Comparison of ENCODE assay signal across 26 mouse cellular contexts in genomic region chr2:28774073-28774472, GRCm38 (mm10).
DNase-seq lines count a peak whose midpoint lies in the region; ATAC-seq and TF ChIP-seq lines count a peak whose summit lies in the region.
"Had no signal": no experiment of that assay in that cellular context is flagged by ENCODE, and none has a peak within 500 bp of the region (broad histone marks: within the 10 kb centered on the region; RNA-seq: fewer than 3 reads in every experiment).

No protein-coding gene starts in this region.

- peak; percentile 25 for DNase-seq in hindbrain, embryonic 14.5 days (ENCODE audit: low spot score)
- no peak for DNase-seq in hindbrain, embryonic 10.5 days (ENCODE audit: low spot score)
- DNase-seq in neural tube, embryonic 10.5 days (ENCODE audit: extremely low spot score, low spot score) = no peak
- peak; percentile 21 for DNase-seq in hindbrain, postnatal 0 days (ENCODE audit: low spot score)
- no peak for DNase-seq in kidney, postnatal 25 days
- no peak for DNase-seq in heart, adult 18-20 months
- DNase-seq: adrenal gland, postnatal 25 days; cerebellum, adult 2 months; cerebellum, postnatal 25 days; forebrain, postnatal 0 days; heart, postnatal 14 days; kidney, adult 9 months; kidney, postnatal 10 days; layer of hippocampus, adult 9-11 months; liver; lung, adult 2 months; lung, postnatal 10 days; right cerebral cortex, adult 18-20 months; spleen, adult 18-20 months; thymus, postnatal 14 days had no signal

- H3K4me1 ChIP-seq in hindbrain, embryonic 14.5 days (replicated peaks; ENCODE audit: control insufficient read depth, insufficient read depth, low read length) = peaks cover 14% of the 10 kb centered on the region; the same call in 1 of the 2 replicates
- H3K4me1 ChIP-seq in hindbrain, embryonic 10.5 days (replicated peaks) = peaks cover 30% of the 10 kb centered on the region
- peaks cover 42% of the 10 kb centered on the region for H3K4me1 ChIP-seq in neural tube, embryonic 13.5 days (replicated peaks)
- no peaks in the 10 kb centered on the region for H3K4me1 ChIP-seq in hindbrain, postnatal 0 days (ENCODE audit: insufficient read depth, low read length)

- H3K9me3 ChIP-seq in hindbrain, embryonic 14.5 days (ENCODE audit: control insufficient read depth, low read length) = no peaks in the 10 kb centered on the region
- H3K9me3 ChIP-seq in hindbrain, embryonic 10.5 days = no peaks in the 10 kb centered on the region
- H3K9me3 ChIP-seq in neural tube, embryonic 13.5 days = no peaks in the 10 kb centered on the region
- no peaks in the 10 kb centered on the region for H3K9me3 ChIP-seq in hindbrain, postnatal 0 days (ENCODE audit: low read length)
- H3K9me3 ChIP-seq: neural tube, embryonic 12.5 days had no signal

- WGBS in hindbrain, embryonic 14.5 days = 50% methylated on average over 8 of the region's 8 CpGs
- WGBS in hindbrain, embryonic 10.5 days = 76% methylated on average over 8 of the region's 8 CpGs
- WGBS in neural tube, embryonic 13.5 days = 49% methylated on average over 8 of the region's 8 CpGs
- 52% methylated on average over 8 of the region's 8 CpGs for WGBS in hindbrain, postnatal 0 days

- ATAC-seq in hindbrain, embryonic 14.5 days (ENCODE audit: low FRiP score) = peak; percentile 74; the same call in 1 of the 2 replicates
- ATAC-seq in neural tube, embryonic 13.5 days (ENCODE audit: low read depth) = peak; percentile 33; the same call in 1 of the 2 replicates
- peak; percentile 27; the same call in 1 of the 2 replicates for ATAC-seq in hindbrain, postnatal 0 days
- ATAC-seq: CD4-positive, CD25-positive, alpha-beta regulatory T cell, adult 4 months; intestine, embryonic 16.5 days had no signal

- no peak overlapping the region for H3K9ac ChIP-seq in hindbrain, embryonic 14.5 days
- H3K9ac ChIP-seq in neural tube, embryonic 13.5 days = no peak overlapping the region
- no peak overlapping the region for H3K9ac ChIP-seq in hindbrain, postnatal 0 days (replicated peaks; ENCODE audit: low read length)
- H3K9ac ChIP-seq: forebrain, postnatal 0 days; liver, embryonic 14.5 days; neural tube, embryonic 12.5 days had no signal

- H3K4me3 ChIP-seq in hindbrain, embryonic 14.5 days (replicated peaks; ENCODE audit: low read length) = no peak overlapping the region
- no peak overlapping the region for H3K4me3 ChIP-seq in hindbrain, embryonic 10.5 days
- no peak overlapping the region for H3K4me3 ChIP-seq in neural tube, embryonic 13.5 days
- no peak overlapping the region for H3K4me3 ChIP-seq in hindbrain, postnatal 0 days (ENCODE audit: low read length)
- H3K4me3 ChIP-seq: neural tube, embryonic 12.5 days had no signal

- peak overlapping the region; percentile 66 for H3K27ac ChIP-seq in hindbrain, embryonic 14.5 days
- no peak overlapping the region for H3K27ac ChIP-seq in hindbrain, embryonic 10.5 days
- H3K27ac ChIP-seq in neural tube, embryonic 13.5 days (replicated peaks) = peak overlapping the region; percentile 38; the same call in 1 of the 2 replicates
- no peak overlapping the region for H3K27ac ChIP-seq in hindbrain, postnatal 0 days
- H3K27ac ChIP-seq: liver, embryonic 14.5 days; macrophage; neural tube, embryonic 12.5 days had no signal

- no peak overlapping the region for H3K4me2 ChIP-seq in hindbrain, embryonic 14.5 days (replicated peaks)
- no peak overlapping the region for H3K4me2 ChIP-seq in neural tube, embryonic 13.5 days
- no peak overlapping the region for H3K4me2 ChIP-seq in hindbrain, postnatal 0 days (ENCODE audit: low read depth, low read length)
- H3K4me2 ChIP-seq: neural tube, embryonic 12.5 days had no signal

- TF ChIP-seq CTCF in hindbrain, postnatal 0 days (IDR thresholded peaks at IDR 0.05; ENCODE audit: low read depth) = no peak

- no peaks in the 10 kb centered on the region for H3K36me3 ChIP-seq in hindbrain, embryonic 14.5 days (replicated peaks; ENCODE audit: control insufficient read depth, insufficient read depth)
- H3K36me3 ChIP-seq in hindbrain, embryonic 10.5 days = no peaks in the 10 kb centered on the region
- H3K36me3 ChIP-seq in neural tube, embryonic 13.5 days = no peaks in the 10 kb centered on the region
- no peaks in the 10 kb centered on the region for H3K36me3 ChIP-seq in hindbrain, postnatal 0 days (ENCODE audit: insufficient read depth, low read length)
- H3K36me3 ChIP-seq: neural tube, embryonic 12.5 days had no signal

- no peaks in the 10 kb centered on the region for H3K27me3 ChIP-seq in hindbrain, embryonic 14.5 days (ENCODE audit: control insufficient read depth, insufficient read depth, low read length)
- H3K27me3 ChIP-seq in hindbrain, embryonic 10.5 days (ENCODE audit: insufficient read depth, poor library complexity, severe bottlenecking) = peaks cover 5% of the 10 kb centered on the region; the same call in 1 of the 2 replicates
- H3K27me3 ChIP-seq in neural tube, embryonic 13.5 days = peaks cover 28% of the 10 kb centered on the region
- H3K27me3 ChIP-seq in hindbrain, postnatal 0 days (ENCODE audit: insufficient read depth, low read length) = no peaks in the 10 kb centered on the region

Comparison
In these comparisons a context has a peak if more than half of its experiments do, and no peak if none do; other contexts are left out.
1. DNase-seq: peak in hindbrain, embryonic 14.5 days (single experiment) and hindbrain, postnatal 0 days (single experiment); none in hindbrain, embryonic 10.5 days (single experiment), neural tube, embryonic 10.5 days (single experiment), kidney, postnatal 25 days (0 of 2) and heart, adult 18-20 months (0 of 2).
2. H3K27ac ChIP-seq: peak in hindbrain, embryonic 14.5 days (single experiment) and neural tube, embryonic 13.5 days (single experiment); none in hindbrain, embryonic 10.5 days (single experiment) and hindbrain, postnatal 0 days (single experiment).
3. Peak in every context shown above with its lines, with median percentiles within 50 percentile points of each other: ATAC-seq.